Mouse (Mus musculus): ENCODE measurements at regions not wholly inside any gene's neighbourhood (a gene's known extent, or its start where the extent isn't known, plus 50 kb on each side); places are given as distances from the start of the nearest gene placed in this dataset.

DNA sequence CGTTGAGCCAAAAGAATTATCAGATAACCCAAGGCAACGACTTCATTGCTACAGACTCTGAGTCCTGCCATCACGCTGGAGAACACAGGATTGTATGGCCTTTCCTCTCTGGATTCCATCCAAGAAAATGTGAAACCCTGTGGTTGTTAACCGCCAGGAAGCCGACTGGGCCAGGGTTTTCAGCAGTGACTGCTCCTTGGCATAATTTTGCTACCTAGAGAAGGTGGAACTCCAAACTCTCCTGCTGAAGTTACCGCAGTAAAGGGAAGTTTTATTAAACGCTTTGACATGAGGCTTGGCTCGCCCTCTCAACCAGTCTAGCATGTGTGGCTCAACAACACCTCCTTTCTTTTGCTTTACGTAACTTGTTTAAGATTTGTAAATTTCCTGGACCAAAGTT is 116.9 kb downstream of the Wif1 start:
- Histone ChIP-seq H3K9ac (ENCODE audit: low read depth, low read length) (no peak overlapping the region), H3K36me3 (ENCODE audit: control insufficient read depth, insufficient read depth, low read length) (no peaks in the 10 kb centered on the region), H3K4me3 (ENCODE audit: low read depth, low read length) (no peak overlapping the region), H3K4me1 (ENCODE audit: control insufficient read depth, insufficient read depth, low read length) (no peaks in the 10 kb centered on the region), H3K27me3 (ENCODE audit: control insufficient read depth, insufficient read depth, low read depth, low read length) (no peaks in the 10 kb centered on the region), H3K27ac (ENCODE audit: low read length) (no peak overlapping the region), H3K9me3 (replicated peaks; ENCODE audit: control insufficient read depth, low read length, poor library complexity, severe bottlenecking) (no peaks in the 10 kb centered on the region), H3K4me2 (ENCODE audit: low read length) (no peak overlapping the region)
- WGBS, result 84% methylated on average over 9 of the region's 9 CpGs
- ATAC-seq, result no peak

DNA sequence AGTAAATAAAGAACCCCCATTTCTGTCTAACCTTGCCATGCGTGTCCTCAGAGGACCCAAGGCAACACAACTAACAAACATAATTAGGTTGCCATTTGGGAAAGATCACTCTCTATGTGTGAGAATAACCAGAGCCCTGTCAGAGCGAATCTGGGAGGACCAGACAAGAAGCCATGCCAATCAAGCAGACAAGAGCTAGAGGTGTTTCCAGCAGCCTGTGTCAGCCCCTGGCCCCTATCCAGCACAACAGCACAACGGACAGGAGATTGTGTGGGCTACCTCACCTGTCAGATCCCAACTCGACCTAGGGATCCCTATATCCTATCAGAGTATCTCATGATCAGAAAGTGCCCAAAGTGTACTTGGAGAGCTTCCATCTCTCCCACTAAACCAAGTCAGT is 119.9 kb downstream of the Wif1 start:
- H3K4me2 ChIP-seq (ENCODE audit: low read length), result no peak overlapping the region
- H3K27me3 ChIP-seq (ENCODE audit: control insufficient read depth, insufficient read depth, low read depth, low read length), result no peaks in the 10 kb centered on the region
- no peak for ATAC-seq
- H3K27ac ChIP-seq (ENCODE audit: low read length), result no peak overlapping the region
- no peaks in the 10 kb centered on the region for H3K9me3 ChIP-seq (replicated peaks; ENCODE audit: control insufficient read depth, low read length, poor library complexity, severe bottlenecking)
- H3K4me3 ChIP-seq (ENCODE audit: low read depth, low read length), result no peak overlapping the region
- no peak overlapping the region for H3K9ac ChIP-seq (ENCODE audit: low read depth, low read length)
- no peaks in the 10 kb centered on the region for H3K4me1 ChIP-seq (ENCODE audit: control insufficient read depth, insufficient read depth, low read length)
- 79% methylated on average over 4 of the region's 4 CpGs for WGBS
- H3K36me3 ChIP-seq (ENCODE audit: control insufficient read depth, insufficient read depth, low read length), result no peaks in the 10 kb centered on the region

DNA sequence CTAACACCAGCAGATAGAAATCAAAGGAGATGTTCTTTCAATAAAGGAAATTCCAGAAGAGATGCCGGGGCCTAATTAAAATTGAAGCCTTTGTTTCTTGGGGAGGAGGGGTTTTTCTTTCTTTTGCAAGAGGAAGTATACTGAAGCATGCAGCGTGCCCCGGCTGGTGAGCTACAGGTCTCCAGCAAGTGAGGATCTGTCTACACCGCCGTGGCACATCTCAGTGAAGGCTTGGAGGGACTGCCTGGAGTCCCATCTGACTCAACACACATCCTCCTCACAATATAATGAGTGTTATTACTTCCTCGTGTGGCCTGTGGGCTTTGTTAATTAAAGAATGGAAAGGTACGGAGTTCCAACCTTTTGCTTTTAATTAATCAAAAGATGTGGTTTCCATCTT is 126.7 kb downstream of the Wif1 start:
- no peaks in the 10 kb centered on the region for H3K4me1 ChIP-seq (ENCODE audit: control insufficient read depth, insufficient read depth, low read length)
- 37% methylated on average over 7 of the region's 7 CpGs for WGBS
- no peak overlapping the region for H3K4me3 ChIP-seq (ENCODE audit: low read depth, low read length)
- no peaks in the 10 kb centered on the region for H3K36me3 ChIP-seq (ENCODE audit: control insufficient read depth, insufficient read depth, low read length)
- no peak for ATAC-seq
- no peak overlapping the region for H3K9ac ChIP-seq (ENCODE audit: low read depth, low read length)
- H3K27me3 ChIP-seq (ENCODE audit: control insufficient read depth, insufficient read depth, low read depth, low read length), result no peaks in the 10 kb centered on the region
- H3K4me2 ChIP-seq (ENCODE audit: low read length), result no peak overlapping the region
- H3K9me3 ChIP-seq (replicated peaks; ENCODE audit: control insufficient read depth, low read length, poor library complexity, severe bottlenecking), result peaks cover 5% of the 10 kb centered on the region; the same call in 1 of the 2 replicates
- H3K27ac ChIP-seq (ENCODE audit: low read length), result no peak overlapping the region

DNA sequence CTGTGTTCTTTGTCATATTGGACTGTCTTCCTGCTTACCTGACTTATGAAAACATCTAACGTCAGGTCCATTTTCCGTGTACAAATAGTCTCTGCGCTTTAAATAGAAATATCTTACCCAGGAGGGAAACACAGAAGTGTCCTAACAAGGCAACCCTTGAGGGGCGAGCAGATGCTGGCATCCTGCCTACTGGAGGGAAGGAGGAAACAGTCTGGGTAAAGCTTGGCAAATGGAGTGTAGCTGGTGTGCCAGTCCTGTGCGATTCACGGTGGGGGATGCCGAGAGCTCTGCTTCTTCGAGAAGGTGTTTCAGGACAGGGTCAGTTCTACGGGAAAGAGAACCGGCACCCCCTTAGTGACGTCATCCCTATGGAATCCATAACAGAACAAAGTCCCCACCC is 127.4 kb downstream of the Wif1 start:
- H3K4me3 ChIP-seq (ENCODE audit: low read depth, low read length), result no peak overlapping the region
- ATAC-seq, result no peak
- no peak overlapping the region for H3K4me2 ChIP-seq (ENCODE audit: low read length)
- H3K9me3 ChIP-seq (replicated peaks; ENCODE audit: control insufficient read depth, low read length, poor library complexity, severe bottlenecking), result peaks cover 5% of the 10 kb centered on the region; the same call in 1 of the 2 replicates
- no peaks in the 10 kb centered on the region for H3K36me3 ChIP-seq (ENCODE audit: control insufficient read depth, insufficient read depth, low read length)
- H3K9ac ChIP-seq (ENCODE audit: low read depth, low read length), result no peak overlapping the region
- no peaks in the 10 kb centered on the region for H3K27me3 ChIP-seq (ENCODE audit: control insufficient read depth, insufficient read depth, low read depth, low read length)
- H3K27ac ChIP-seq (ENCODE audit: low read length), result no peak overlapping the region
- H3K4me1 ChIP-seq (ENCODE audit: control insufficient read depth, insufficient read depth, low read length), result no peaks in the 10 kb centered on the region
- 71% methylated on average over 11 of the region's 11 CpGs for WGBS

DNA sequence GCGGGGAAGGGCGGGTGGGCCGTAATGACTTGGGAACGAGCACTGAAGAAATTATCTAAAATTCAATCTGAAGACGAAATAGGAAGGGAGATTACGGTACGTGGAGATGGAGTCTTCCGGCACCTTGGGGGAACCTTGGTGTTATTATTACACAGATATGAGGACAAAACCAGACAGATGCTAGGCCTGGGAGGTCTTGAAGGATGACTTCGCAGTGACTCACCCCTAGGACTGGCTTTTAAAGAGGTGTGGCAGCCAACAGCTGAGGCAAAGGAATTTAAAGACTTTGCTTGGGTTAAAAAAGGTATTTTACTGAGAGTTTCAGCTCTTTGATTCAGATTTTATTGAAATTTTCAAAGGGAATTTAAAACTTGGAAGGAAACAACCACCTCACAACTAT is 140.3 kb downstream of the Wif1 start:
- no peaks in the 10 kb centered on the region for H3K9me3 ChIP-seq (replicated peaks; ENCODE audit: control insufficient read depth, low read length, poor library complexity, severe bottlenecking)
- H3K27me3 ChIP-seq (ENCODE audit: control insufficient read depth, insufficient read depth, low read depth, low read length), result no peaks in the 10 kb centered on the region
- H3K27ac ChIP-seq (ENCODE audit: low read length), result no peak overlapping the region
- H3K4me3 ChIP-seq (ENCODE audit: low read depth, low read length), result no peak overlapping the region
- no peaks in the 10 kb centered on the region for H3K4me1 ChIP-seq (ENCODE audit: control insufficient read depth, insufficient read depth, low read length)
- H3K36me3 ChIP-seq (ENCODE audit: control insufficient read depth, insufficient read depth, low read length), result no peaks in the 10 kb centered on the region
- no peak overlapping the region for H3K4me2 ChIP-seq (ENCODE audit: low read length)
- no peak overlapping the region for H3K9ac ChIP-seq (ENCODE audit: low read depth, low read length)
- 93% methylated on average over 9 of the region's 9 CpGs for WGBS
- no peak for ATAC-seq

GRCm38 (mm10) chr10:121189139-121189538 is 155.4 kb downstream of the Wif1 start:
- H3K4me2 ChIP-seq (ENCODE audit: low read length), result no peak overlapping the region
- 96% methylated on average over 7 of the region's 7 CpGs for WGBS
- H3K9me3 ChIP-seq (replicated peaks; ENCODE audit: control insufficient read depth, low read length, poor library complexity, severe bottlenecking), result no peaks in the 10 kb centered on the region
- no peak for ATAC-seq
- H3K27me3 ChIP-seq (ENCODE audit: control insufficient read depth, insufficient read depth, low read depth, low read length), result no peaks in the 10 kb centered on the region
- no peaks in the 10 kb centered on the region for H3K4me1 ChIP-seq (ENCODE audit: control insufficient read depth, insufficient read depth, low read length)
- H3K9ac ChIP-seq (ENCODE audit: low read depth, low read length), result no peak overlapping the region
- H3K36me3 ChIP-seq (ENCODE audit: control insufficient read depth, insufficient read depth, low read length), result no peaks in the 10 kb centered on the region
- H3K27ac ChIP-seq (ENCODE audit: low read length), result no peak overlapping the region
- no peak overlapping the region for H3K4me3 ChIP-seq (ENCODE audit: low read depth, low read length)

DNA sequence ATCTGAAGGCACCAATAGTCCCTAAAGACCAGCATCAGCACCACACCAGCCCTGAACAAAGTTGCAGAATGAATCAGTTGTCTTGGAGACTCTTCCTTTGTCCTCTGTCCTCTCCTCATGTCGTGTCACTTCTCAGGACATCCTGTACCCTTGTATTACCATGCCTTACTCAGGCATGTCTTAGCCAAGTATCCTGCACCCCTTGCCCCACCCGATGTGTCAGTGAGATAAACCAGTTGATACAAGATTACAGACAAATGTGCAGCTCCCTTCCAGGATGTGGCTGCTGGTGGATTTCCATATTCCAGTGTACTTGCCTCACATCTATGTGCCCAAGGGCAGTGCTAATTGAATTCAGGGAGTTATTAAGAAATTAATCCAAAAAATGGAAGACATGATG is 151.8 kb downstream of the Tbc1d30 start:
- Histone ChIP-seq H3K4me2 (ENCODE audit: low read length) (no peak overlapping the region), H3K36me3 (ENCODE audit: control insufficient read depth, insufficient read depth, low read length) (no peaks in the 10 kb centered on the region), H3K4me1 (ENCODE audit: control insufficient read depth, insufficient read depth, low read length) (no peaks in the 10 kb centered on the region), H3K27ac (ENCODE audit: low read length) (no peak overlapping the region), H3K4me3 (ENCODE audit: low read depth, low read length) (no peak overlapping the region), H3K9me3 (replicated peaks; ENCODE audit: control insufficient read depth, low read length, poor library complexity, severe bottlenecking) (no peaks in the 10 kb centered on the region), H3K9ac (ENCODE audit: low read depth, low read length) (no peak overlapping the region), H3K27me3 (ENCODE audit: control insufficient read depth, insufficient read depth, low read depth, low read length) (peaks cover 2% of the 10 kb centered on the region; the same call in 1 of the 2 replicates)
- ATAC-seq, result no peak
- WGBS, result 77% methylated on average over 2 of the region's 2 CpGs

DNA sequence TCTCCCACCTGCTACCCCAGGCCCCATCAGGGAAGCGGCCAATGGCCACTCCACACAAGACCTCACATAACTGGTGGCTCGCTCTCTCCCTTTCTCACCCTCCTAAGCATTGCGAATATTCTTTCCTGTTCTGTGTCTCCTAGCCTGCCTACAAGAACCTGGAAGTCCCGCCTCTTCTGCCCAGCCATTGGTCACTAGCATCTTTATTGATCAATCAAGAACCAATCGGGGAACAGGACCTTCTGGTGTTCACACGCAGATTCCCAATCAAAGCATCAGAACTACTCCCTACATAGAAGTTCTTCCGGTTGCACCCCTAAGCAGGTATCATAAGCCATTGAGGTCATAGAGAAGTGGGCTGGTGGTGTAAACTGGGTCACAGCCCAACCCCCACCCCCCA is 148.5 kb downstream of the Tbc1d30 start:
- Histone ChIP-seq H3K9me3 (replicated peaks; ENCODE audit: control insufficient read depth, low read length, poor library complexity, severe bottlenecking) (no peaks in the 10 kb centered on the region), H3K27ac (ENCODE audit: low read length) (no peak overlapping the region), H3K4me2 (ENCODE audit: low read length) (no peak overlapping the region), H3K4me1 (ENCODE audit: control insufficient read depth, insufficient read depth, low read length) (peaks cover 10% of the 10 kb centered on the region), H3K36me3 (ENCODE audit: control insufficient read depth, insufficient read depth, low read length) (no peaks in the 10 kb centered on the region), H3K9ac (ENCODE audit: low read depth, low read length) (no peak overlapping the region), H3K4me3 (ENCODE audit: low read depth, low read length) (no peak overlapping the region), H3K27me3 (ENCODE audit: control insufficient read depth, insufficient read depth, low read depth, low read length) (no peaks in the 10 kb centered on the region)
- WGBS, result 93% methylated on average over 7 of the region's 7 CpGs
- no peak for ATAC-seq

DNA sequence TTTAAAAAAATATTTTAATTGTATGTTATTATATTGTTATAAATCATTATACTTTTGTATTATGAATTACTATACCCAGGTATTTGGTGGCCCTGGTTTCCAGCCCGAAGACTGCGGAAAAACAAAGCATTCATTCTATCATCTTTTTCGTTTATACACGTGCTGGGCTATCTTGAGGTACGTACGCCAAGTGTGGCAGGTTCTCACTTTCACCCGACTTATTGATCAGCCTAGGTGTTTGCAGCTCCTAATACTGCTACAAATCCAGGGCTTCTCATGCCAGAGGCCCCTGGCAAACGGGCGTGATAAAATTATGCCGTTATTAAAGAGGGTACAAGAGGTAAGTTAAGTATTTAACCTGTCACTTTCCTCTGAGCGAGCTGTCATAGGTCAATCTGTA is 145.5 kb downstream of the Tbc1d30 start:
- Histone ChIP-seq H3K9ac (ENCODE audit: low read depth, low read length) (no peak overlapping the region), H3K27ac (ENCODE audit: low read length) (no peak overlapping the region), H3K27me3 (ENCODE audit: control insufficient read depth, insufficient read depth, low read depth, low read length) (no peaks in the 10 kb centered on the region), H3K4me1 (ENCODE audit: control insufficient read depth, insufficient read depth, low read length) (peaks cover 10% of the 10 kb centered on the region), H3K36me3 (ENCODE audit: control insufficient read depth, insufficient read depth, low read length) (no peaks in the 10 kb centered on the region), H3K4me2 (ENCODE audit: low read length) (no peak overlapping the region), H3K9me3 (replicated peaks; ENCODE audit: control insufficient read depth, low read length, poor library complexity, severe bottlenecking) (no peaks in the 10 kb centered on the region), H3K4me3 (ENCODE audit: low read depth, low read length) (no peak overlapping the region)
- WGBS, result 73% methylated on average over 11 of the region's 11 CpGs
- ATAC-seq, result no peak
